Mouse (Mus musculus): Measurements from ENCODE around the gene Mia3. TPM values are rescaled to one million over a fixed set of nuclear protein-coding genes. Genes with fewer than 3 reads are reported as not detected.
A peak's percentile ranks its signal among the peaks of the same experiment; 100 is the strongest.
"Not testable (repeated sequence)": the region's sequence is repeated elsewhere in the genome, so short reads cannot be mapped to it uniquely, and the experiment has no call there.

Gene Mia3
- polyA plus RNA-seq, 1 experiment from 2014 or later, result 97.2 TPM

- H3K9ac ChIP-seq (ENCODE audit: low read length); H3K36me3 ChIP-seq (ENCODE audit: control insufficient read depth, insufficient read depth, low read length); H3K4me3 ChIP-seq (ENCODE audit: low read depth, low read length); H3K4me1 ChIP-seq (ENCODE audit: control insufficient read depth, insufficient read depth, low read length); DNase-seq (ENCODE audit: low spot score, missing footprints); H3K27ac ChIP-seq (ENCODE audit: low read depth, low read length); H3K9me3 ChIP-seq (ENCODE audit: control insufficient read depth, low read length); H3K4me2 ChIP-seq; ATAC-seq (ENCODE audit: low FRiP score); H3K27me3 ChIP-seq (ENCODE audit: control insufficient read depth, insufficient read depth, low read length): not testable (repeated sequence)
- WGBS, result 94% methylated on average over 3 of the region's 3 CpGs
Observed at GRCm38 (mm10) chr1:183379376-183379775, 10.0 kb upstream of the Mia3 start.

GRCm38 (mm10) chr1:183378321-183378941 lies 9.1 kb upstream of the Mia3 start:
- Histone ChIP-seq H3K4me1 (ENCODE audit: control insufficient read depth, insufficient read depth, low read length) (no peaks in the 10 kb centered on the region), H3K36me3 (ENCODE audit: control insufficient read depth, insufficient read depth, low read length) (no peaks in the 10 kb centered on the region), H3K27ac (ENCODE audit: low read depth, low read length) (no peak overlapping the region), H3K4me3 (ENCODE audit: low read depth, low read length) (no peak overlapping the region), H3K27me3 (ENCODE audit: control insufficient read depth, insufficient read depth, low read length) (no peaks in the 10 kb centered on the region), H3K9ac (ENCODE audit: low read length) (no peak overlapping the region), H3K4me2 (no peak overlapping the region), H3K9me3 (ENCODE audit: control insufficient read depth, low read length) (no peaks in the 10 kb centered on the region; the same call in 1 of the 2 replicates)
- 85% methylated on average over 10 of the region's 10 CpGs for WGBS
- DNase-seq (ENCODE audit: low spot score, missing footprints) (no peak), ATAC-seq (ENCODE audit: low FRiP score) (no peak)

GRCm38 (mm10) chr1:183377045-183377444 lies 7.7 kb upstream of the Mia3 start:
- DNase-seq (ENCODE audit: low spot score, missing footprints) (no peak), ATAC-seq (ENCODE audit: low FRiP score) (no peak)
- Histone ChIP-seq H3K4me3 (ENCODE audit: low read depth, low read length) (no peak overlapping the region), H3K27me3 (ENCODE audit: control insufficient read depth, insufficient read depth, low read length) (no peaks in the 10 kb centered on the region), H3K36me3 (ENCODE audit: control insufficient read depth, insufficient read depth, low read length) (no peaks in the 10 kb centered on the region), H3K9me3 (ENCODE audit: control insufficient read depth, low read length) (no peaks in the 10 kb centered on the region; the same call in 1 of the 2 replicates), H3K4me1 (ENCODE audit: control insufficient read depth, insufficient read depth, low read length) (no peaks in the 10 kb centered on the region), H3K4me2 (no peak overlapping the region), H3K9ac (ENCODE audit: low read length) (no peak overlapping the region), H3K27ac (ENCODE audit: low read depth, low read length) (no peak overlapping the region)
- WGBS, result 76% methylated on average over 4 of the region's 4 CpGs

- H3K4me1 ChIP-seq (ENCODE audit: control insufficient read depth, insufficient read depth, low read length), result 0 out of 2 replicates have a peak, but pooled peaks cover 3% of the 10 kb centered on the region
- H3K4me2 ChIP-seq, result no peak overlapping the region
- no peak overlapping the region for H3K9ac ChIP-seq (ENCODE audit: low read length)
- no peaks in the 10 kb centered on the region; the same call in 1 of the 2 replicates for H3K9me3 ChIP-seq (ENCODE audit: control insufficient read depth, low read length)
- DNase-seq (ENCODE audit: low spot score, missing footprints) (no peak), ATAC-seq (ENCODE audit: low FRiP score) (no peak)
- H3K4me3 ChIP-seq (ENCODE audit: low read depth, low read length), result no peak overlapping the region
- no peak overlapping the region for H3K27ac ChIP-seq (ENCODE audit: low read depth, low read length)
- 75% methylated on average over 5 of the region's 5 CpGs for WGBS
- no peaks in the 10 kb centered on the region for H3K27me3 ChIP-seq (ENCODE audit: control insufficient read depth, insufficient read depth, low read length)
- H3K36me3 ChIP-seq (ENCODE audit: control insufficient read depth, insufficient read depth, low read length), result no peaks in the 10 kb centered on the region
Observed at GRCm38 (mm10) chr1:183374728-183375127, 5.4 kb upstream of the Mia3 start.

GRCm38 (mm10) chr1:183368601-183369400 lies 552 bp downstream of the Mia3 start:
- H3K9ac ChIP-seq (ENCODE audit: low read length), result peak overlapping the region; percentile 89
- H3K36me3 ChIP-seq (ENCODE audit: control insufficient read depth, insufficient read depth, low read length), result peaks cover 2% of the 10 kb centered on the region; the same call in 1 of the 2 replicates
- ATAC-seq (ENCODE audit: low FRiP score) (peak; percentile 88), DNase-seq (ENCODE audit: low spot score, missing footprints) (no peak)
- 2% methylated on average over 54 of the region's 56 CpGs for WGBS
- peak overlapping the region; percentile 94 for H3K4me3 ChIP-seq (ENCODE audit: low read depth, low read length)
- peaks cover 12% of the 10 kb centered on the region for H3K4me1 ChIP-seq (ENCODE audit: control insufficient read depth, insufficient read depth, low read length)
- H3K27me3 ChIP-seq (ENCODE audit: control insufficient read depth, insufficient read depth, low read length), result no peaks in the 10 kb centered on the region
- peak overlapping the region; percentile 49; the same call in 1 of the 2 replicates for H3K27ac ChIP-seq (ENCODE audit: low read depth, low read length)
- H3K9me3 ChIP-seq (ENCODE audit: control insufficient read depth, low read length), result no peaks in the 10 kb centered on the region
- H3K4me2 ChIP-seq, result peak overlapping the region; percentile 94

- 91% methylated on average over 5 of the region's 5 CpGs for WGBS
- Histone ChIP-seq H3K36me3 (ENCODE audit: control insufficient read depth, insufficient read depth, low read length) (peaks cover 2% of the 10 kb centered on the region; the same call in 1 of the 2 replicates), H3K4me1 (ENCODE audit: control insufficient read depth, insufficient read depth, low read length) (peaks cover 12% of the 10 kb centered on the region), H3K9me3 (ENCODE audit: control insufficient read depth, low read length) (no peaks in the 10 kb centered on the region), H3K4me3 (ENCODE audit: low read depth, low read length) (no peak overlapping the region), H3K9ac (ENCODE audit: low read length) (no peak overlapping the region), H3K4me2 (no peak overlapping the region), H3K27me3 (ENCODE audit: control insufficient read depth, insufficient read depth, low read length) (no peaks in the 10 kb centered on the region), H3K27ac (ENCODE audit: low read depth, low read length) (no peak overlapping the region)
- no peak for ATAC-seq (ENCODE audit: low FRiP score)
- no peak for DNase-seq (ENCODE audit: low spot score, missing footprints)
Observed at GRCm38 (mm10) chr1:183366361-183366760, 3.0 kb downstream of the Mia3 start.

GRCm38 (mm10) chr1:183363577-183363867 lies 5.8 kb downstream of the Mia3 start:
- Histone ChIP-seq H3K4me3 (ENCODE audit: low read depth, low read length) (no peak overlapping the region), H3K4me2 (no peak overlapping the region), H3K27ac (ENCODE audit: low read depth, low read length) (no peak overlapping the region), H3K9ac (ENCODE audit: low read length) (no peak overlapping the region), H3K4me1 (ENCODE audit: control insufficient read depth, insufficient read depth, low read length) (peaks cover 8% of the 10 kb centered on the region), H3K9me3 (ENCODE audit: control insufficient read depth, low read length) (no peaks in the 10 kb centered on the region), H3K36me3 (ENCODE audit: control insufficient read depth, insufficient read depth, low read length) (peaks cover 3% of the 10 kb centered on the region; the same call in 1 of the 2 replicates), H3K27me3 (ENCODE audit: control insufficient read depth, insufficient read depth, low read length) (no peaks in the 10 kb centered on the region)
- DNase-seq (ENCODE audit: low spot score, missing footprints) (no peak), ATAC-seq (ENCODE audit: low FRiP score) (no peak)
- 94% methylated on average over 5 of the region's 5 CpGs for WGBS

- Histone ChIP-seq H3K4me3 (ENCODE audit: low read depth, low read length) (no peak overlapping the region), H3K27ac (ENCODE audit: low read depth, low read length) (no peak overlapping the region), H3K27me3 (ENCODE audit: control insufficient read depth, insufficient read depth, low read length) (no peaks in the 10 kb centered on the region), H3K9me3 (ENCODE audit: control insufficient read depth, low read length) (no peaks in the 10 kb centered on the region), H3K36me3 (ENCODE audit: control insufficient read depth, insufficient read depth, low read length) (peaks cover 8% of the 10 kb centered on the region; the same call in 1 of the 2 replicates), H3K4me1 (ENCODE audit: control insufficient read depth, insufficient read depth, low read length) (peaks cover 4% of the 10 kb centered on the region; the same call in 1 of the 2 replicates), H3K4me2 (no peak overlapping the region), H3K9ac (ENCODE audit: low read length) (no peak overlapping the region)
- DNase-seq (ENCODE audit: low spot score, missing footprints) (no peak), ATAC-seq (ENCODE audit: low FRiP score) (no peak)
- 88% methylated on average over 14 of the region's 14 CpGs for WGBS
Observed at GRCm38 (mm10) chr1:183362729-183363576, 6.4 kb downstream of the Mia3 start.

All from midbrain, embryonic 11.5 days (tissue).